Mouse (Mus musculus) activated CD4-positive, CD25-positive, alpha-beta regulatory T cell (primary cell): Measurements from ENCODE around the gene Ppp1r10. TPM values are rescaled to one million over a fixed set of nuclear protein-coding genes. Genes with fewer than 3 reads are reported as not detected.

Source experiments
- polyA plus RNA-seq, 2 experiments: library from polyadenylated mRNA; unstranded; fragments of 100-300 nt; shearing (Covaris generic); gene quantifications; one replicate each; pipeline ENCODE4 v1.2.1; 2017

Ppp1r10 gene
- 10 to 100 TPM; 30.2 to 54.9 TPM for polyA plus RNA-seq

DNA sequence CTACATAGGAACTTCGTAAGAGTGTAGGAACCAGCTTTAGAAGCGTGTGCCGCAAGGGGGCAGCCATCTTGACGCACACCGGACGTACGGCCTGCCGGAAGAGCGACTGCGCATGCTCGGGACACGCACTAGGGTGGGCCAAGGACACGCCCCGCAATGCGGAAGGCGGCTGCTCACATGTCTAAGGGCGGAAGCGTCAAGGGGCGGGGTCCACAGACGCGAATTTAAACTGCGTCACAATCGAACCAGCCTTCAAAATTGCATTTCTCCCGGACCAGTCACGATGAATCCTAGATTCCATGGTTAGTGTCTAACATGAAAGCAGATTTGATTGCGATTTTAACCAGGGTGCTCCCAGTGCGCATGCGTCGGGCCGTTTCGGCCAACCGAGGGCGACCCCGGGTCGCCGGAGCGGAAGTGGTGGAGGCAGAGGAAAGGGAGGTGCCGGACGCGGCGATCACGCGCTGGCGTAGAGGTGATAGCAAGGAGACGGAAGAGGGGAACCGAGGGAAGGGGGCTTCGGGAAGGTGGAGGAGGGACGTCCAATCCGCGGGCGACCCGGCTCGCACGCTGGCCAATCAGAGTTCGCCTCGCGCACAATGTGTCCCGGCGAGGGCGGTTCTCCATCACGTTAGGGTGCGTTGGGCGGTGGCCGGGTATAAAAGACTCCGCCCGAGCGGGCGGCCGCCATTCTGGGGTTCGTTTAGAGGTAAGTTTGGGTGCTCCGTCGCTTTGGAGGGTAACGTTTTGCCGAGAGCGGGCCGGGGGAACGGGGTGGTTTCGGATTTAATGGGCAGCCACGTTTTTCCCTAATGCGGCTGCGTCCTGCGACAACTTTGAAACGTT lies at the start of gene Ppp1r10, which contains the start of gene Mrps18b:
Gene Ppp1r10 (plus strand): TSS at position 138 of the 846 bp plus-strand sequence.
Gene Mrps18b (minus strand): TSS at position 93 of the 846 bp plus-strand sequence.

DNA sequence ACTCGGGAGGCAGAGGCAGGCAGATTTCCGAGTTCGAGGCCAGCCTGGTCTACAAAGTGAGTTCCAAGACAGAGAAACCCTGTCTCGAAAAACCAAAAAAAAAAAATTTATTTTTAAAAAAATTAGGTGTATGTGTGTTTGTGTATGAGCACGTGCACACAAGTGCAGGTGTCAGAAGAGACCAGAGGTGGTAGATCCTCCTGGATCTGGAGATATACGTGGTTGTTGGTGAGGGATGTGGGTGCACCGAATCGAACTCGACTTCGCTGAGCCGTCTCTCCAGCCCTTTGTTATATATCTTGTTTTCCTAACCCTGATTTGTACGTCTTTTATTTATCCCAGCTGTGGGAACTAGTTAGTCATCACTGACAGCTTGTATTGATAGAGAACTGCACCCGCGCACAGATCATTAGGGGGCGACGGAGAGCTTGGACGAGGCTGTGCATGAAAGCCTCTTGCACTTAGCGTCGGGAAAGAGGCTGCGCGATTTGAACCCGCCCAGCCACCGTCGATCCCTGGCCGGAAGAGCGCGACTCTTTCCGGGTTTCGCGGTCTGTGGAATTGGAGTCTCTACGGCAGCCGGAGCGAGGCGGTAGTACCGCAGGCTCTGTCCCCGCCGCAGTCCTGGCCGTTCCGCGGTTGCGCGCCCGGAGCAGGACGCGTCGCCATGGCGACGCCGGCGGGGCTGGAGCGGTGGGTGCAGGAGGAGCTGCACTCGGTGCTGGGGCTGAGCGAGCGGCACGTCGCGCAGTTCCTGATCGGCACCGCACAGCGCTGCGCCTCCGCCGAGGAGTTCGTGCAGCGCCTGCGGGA lies 36.8 kb upstream of the Ppp1r10 start, which contains the start of gene Dhx16:
Gene Dhx16 (plus strand): TSS at position 575 of the 813 bp plus-strand sequence.

DNA sequence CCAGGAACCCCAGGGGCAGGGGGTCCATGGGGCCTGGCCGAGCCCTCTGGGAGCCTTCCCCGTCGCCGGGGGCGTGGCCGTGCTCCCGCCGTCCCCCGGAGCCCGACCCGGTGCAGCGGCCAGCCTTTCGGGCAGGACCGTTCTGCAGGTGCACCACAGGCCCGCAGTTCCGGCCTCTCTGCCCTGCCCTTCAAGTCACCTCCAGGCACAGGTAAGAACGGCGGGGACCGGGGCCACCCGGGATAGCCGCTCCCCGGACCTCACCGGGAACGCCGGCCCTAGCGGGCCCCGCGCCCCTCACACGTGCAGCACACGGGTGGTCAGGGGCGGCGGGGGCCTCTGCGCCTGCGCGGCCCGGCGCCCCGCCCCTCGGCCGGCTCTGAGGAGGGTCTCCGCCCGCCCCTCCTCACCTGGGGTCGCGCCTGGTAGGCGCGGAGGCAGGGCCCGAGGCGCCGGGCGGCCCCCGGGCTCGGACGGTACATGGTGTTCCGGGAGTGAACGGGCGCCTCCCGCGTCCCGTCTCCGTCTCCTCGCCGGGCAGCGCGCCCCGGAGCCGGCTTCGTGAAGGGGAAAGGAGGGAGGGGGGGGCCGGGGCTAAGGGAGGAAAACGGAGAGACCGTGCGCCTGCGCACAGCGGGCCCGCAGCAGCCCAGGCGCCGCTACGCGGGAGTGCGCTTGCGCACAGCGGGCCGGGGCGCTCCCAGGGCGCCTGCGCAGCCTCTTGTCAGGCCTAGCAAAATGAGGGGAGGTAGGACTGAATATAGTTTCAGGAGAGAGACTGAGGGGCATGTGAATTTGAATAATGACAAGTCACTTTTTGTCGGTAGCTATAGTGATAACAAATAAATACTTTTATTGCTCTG lies 19.2 kb upstream of the Ppp1r10 start, which contains the start of gene 2310061I04Rik:
Gene 2310061I04Rik (minus strand): TSS at position 651 of the 863 bp plus-strand sequence.

DNA sequence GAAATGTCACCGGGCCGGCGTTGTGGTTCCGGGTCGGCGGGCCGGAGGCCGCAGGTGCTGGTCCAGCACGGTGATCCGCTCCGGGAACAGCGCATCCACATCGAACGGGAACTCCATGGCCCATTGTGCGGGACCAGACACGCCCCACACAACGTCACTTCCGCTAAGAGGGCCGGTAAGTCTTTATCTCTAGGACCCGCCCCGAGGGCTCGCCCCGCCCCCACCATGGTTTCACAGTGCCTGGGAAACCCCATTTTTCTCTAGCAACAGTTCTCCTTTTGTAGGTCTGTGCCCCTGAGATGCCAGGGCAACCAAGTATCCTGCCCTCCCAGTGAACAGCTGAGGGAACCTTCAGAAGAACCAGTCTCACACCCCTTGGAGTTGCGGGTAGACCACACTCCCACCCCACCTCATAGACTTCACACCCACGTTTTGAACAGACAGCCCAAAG lies 6.3 kb upstream of the Ppp1r10 start, which contains the start of gene Atat1:
Gene Atat1 (minus strand): TSS at position 157 of the 451 bp plus-strand sequence.

DNA sequence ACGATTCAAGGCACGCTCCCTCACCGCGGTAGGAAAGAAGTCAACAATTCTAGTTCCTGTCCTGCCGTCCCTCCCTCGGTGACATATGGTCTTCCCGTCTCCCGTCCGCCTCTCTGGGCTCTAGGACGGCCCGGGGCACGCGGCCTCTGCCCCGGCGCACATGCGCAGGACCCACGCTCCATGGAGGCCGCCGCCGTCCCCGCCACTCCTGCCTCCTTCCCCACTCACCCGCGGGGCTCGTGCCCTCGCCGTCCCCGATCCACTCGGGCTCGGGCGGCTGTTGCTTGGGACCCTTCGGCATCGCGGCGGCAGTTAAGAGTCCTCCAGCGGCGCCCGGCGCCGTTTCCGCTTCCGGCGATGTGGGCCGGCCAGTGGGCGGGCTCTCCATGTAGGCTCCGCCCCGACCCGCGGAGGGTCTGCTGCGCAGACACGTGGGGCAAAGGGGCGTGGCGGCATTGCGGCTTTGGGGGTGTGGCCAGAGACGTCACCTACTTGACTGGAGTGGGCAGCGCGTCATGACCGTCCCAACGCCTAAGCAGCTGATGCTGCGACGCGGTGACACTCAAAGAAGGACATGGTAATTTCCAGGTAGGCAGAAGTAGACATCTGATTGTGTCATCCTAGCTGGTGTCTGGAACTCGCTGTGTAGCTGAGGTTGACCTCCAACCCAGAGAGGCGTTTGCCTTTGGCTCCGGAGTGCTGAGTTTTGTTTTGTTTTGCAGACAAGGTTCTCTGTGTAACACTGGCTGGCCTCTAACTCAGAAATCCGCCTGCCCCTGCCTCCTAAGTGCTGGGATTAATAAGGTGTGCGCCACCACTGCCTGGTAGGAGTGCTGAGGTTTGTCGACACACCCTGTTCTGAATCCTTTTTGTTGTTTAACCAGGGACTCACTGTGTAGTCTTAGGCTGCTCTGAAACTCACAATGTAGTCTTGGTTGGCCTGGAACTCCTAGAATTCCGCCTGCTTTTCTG lies 53.5 kb downstream of the Ppp1r10 start, which contains the start of gene Abcf1:
Gene Abcf1 (minus strand): TSS at position 344 of the 972 bp plus-strand sequence.

DNA sequence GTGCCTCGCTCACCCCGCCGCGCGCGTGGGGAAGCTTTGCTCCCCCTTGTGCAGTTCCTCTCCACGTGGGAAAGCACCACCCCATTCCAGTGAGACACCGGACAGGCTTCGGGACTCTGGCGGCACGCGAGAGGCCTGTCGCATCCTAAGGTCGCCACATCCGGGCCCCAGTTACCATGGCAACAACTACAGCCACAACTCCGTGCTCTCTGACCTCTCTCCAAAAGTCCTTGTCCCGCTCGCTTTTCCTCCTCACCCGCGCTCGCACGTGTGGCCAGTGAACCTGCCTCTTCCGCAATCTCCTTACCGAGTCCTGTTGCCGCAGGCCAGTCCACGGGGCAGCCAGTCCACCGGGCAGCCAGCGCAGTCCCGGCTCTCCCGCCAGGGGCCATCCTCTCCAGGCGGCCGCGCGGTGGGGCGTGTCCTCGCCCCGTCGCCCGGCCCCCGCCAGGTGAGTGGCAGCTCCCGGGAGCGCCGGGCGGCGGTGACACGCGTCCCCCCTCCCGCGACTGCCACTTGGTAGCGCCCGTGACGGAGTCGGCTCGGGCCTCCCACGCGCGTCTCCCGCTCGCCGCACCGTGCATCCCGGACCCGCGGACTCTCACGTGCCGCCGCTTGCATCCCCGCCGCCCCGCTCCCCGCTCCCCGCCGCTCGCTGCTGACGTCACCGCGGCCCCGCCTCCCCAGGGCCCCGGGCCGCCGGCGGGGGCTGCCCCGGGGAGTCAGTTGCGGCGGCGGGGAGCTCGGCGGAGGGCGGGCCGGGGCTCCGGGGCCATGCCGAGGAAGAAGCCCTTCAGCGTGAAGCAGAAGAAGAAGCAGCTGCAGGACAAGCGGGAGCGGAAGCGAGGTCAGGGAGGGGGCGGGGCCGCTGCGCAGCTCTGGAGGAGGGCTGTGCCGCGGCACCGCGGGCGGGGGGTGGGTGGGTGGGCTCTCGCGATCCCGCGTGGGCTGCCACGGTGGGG lies 63.4 kb downstream of the Ppp1r10 start, which contains the start of the genes Gnl1 and Prr3:
Gene Gnl1 (plus strand): TSS at position 451 of the 962 bp plus-strand sequence.
Gene Prr3 (minus strand): TSS at position 836 of the 962 bp plus-strand sequence.

Other genes starting within 250 kb of the Ppp1r10 start
- gene Vars2, start 248.8 kb upstream of the Ppp1r10 start, polyA plus RNA-seq, result 10 to 100 TPM; 22.3 to 24.8 TPM
- gene Gtf2h4, start 242.7 kb upstream of the Ppp1r10 start, polyA plus RNA-seq, result 10 to 100 TPM; 18.2 to 20.7 TPM
- 1 to 10 TPM; 6.1 to 8.7 TPM for gene Ddr1, start 211.8 kb upstream of the Ppp1r10 start, polyA plus RNA-seq
- gene Ier3, start 94.8 kb upstream of the Ppp1r10 start, polyA plus RNA-seq, result 10 to 100 TPM in 1 of 2 experiments, under 1 TPM in 1; 0.19 to 14.0 TPM
- gene Flot1, start 93.2 kb upstream of the Ppp1r10 start, polyA plus RNA-seq, result 10 to 100 TPM; 59.0 to 61.4 TPM
- gene Tubb5, start 78.1 kb upstream of the Ppp1r10 start, polyA plus RNA-seq, result 100 to 1,000 TPM; 114 to 135 TPM
- 1 to 10 TPM; 4.1 to 7.9 TPM for gene Mdc1, start 74.9 kb upstream of the Ppp1r10 start, polyA plus RNA-seq
- gene Nrm, start 55.1 kb upstream of the Ppp1r10 start, polyA plus RNA-seq, result 10 to 100 TPM; 33.6 to 42.0 TPM
- 100 to 1,000 TPM; 549 to 588 TPM for gene Ppp1r18, start 50.8 kb upstream of the Ppp1r10 start, polyA plus RNA-seq
- gene Dhx16, start 36.6 kb upstream of the Ppp1r10 start, polyA plus RNA-seq, result 10 to 100 TPM; 49.5 to 68.4 TPM
- 10 to 100 TPM; 34.3 to 45.8 TPM for gene 2310061I04Rik, start 19.0 kb upstream of the Ppp1r10 start, polyA plus RNA-seq
- 10 to 100 TPM; 12.9 to 18.4 TPM for gene Atat1, start 6.4 kb upstream of the Ppp1r10 start, polyA plus RNA-seq
- gene Mrps18b, start within 50 bp of the Ppp1r10 start, polyA plus RNA-seq, result 10 to 100 TPM; 44.0 to 78.4 TPM
- 100 to 1,000 TPM; 122 to 138 TPM for gene Abcf1, start 53.3 kb downstream of the Ppp1r10 start, polyA plus RNA-seq
- gene Gnl1, start 63.4 kb downstream of the Ppp1r10 start, polyA plus RNA-seq, result 10 to 100 TPM; 55.6 to 56.5 TPM
- gene Prr3, start 63.8 kb downstream of the Ppp1r10 start, polyA plus RNA-seq, result 10 to 100 TPM; 30.8 to 41.6 TPM
- gene H2-T24, start 104.1 kb downstream of the Ppp1r10 start, polyA plus RNA-seq, result 10 to 100 TPM; 30.2 to 41.9 TPM
- 100 to 1,000 TPM; 796 to 873 TPM for gene H2-T23, start 116.4 kb downstream of the Ppp1r10 start, polyA plus RNA-seq
- gene H2-T22, start 126.3 kb downstream of the Ppp1r10 start, polyA plus RNA-seq, result 100 to 1,000 TPM; 306 to 313 TPM
- gene Gm6034, start 126.5 kb downstream of the Ppp1r10 start, polyA plus RNA-seq, result under 1 TPM; 0.18 to 0.22 TPM
- gene Gm11127, start 141.9 kb downstream of the Ppp1r10 start, polyA plus RNA-seq, result not detected
- gene Gm19684, start 205.2 kb downstream of the Ppp1r10 start, polyA plus RNA-seq, result 1 to 10 TPM in 1 of 2 experiments, under 1 TPM in 1; 0.75 to 1.2 TPM
- gene Gm7030, start 213.0 kb downstream of the Ppp1r10 start, polyA plus RNA-seq, result under 1 TPM; 0.36 to 0.51 TPM